Mouse (Mus musculus) erythroblast, embryonic 14.5 days (primary cell): ENCODE results near the gene Ech1.

Experiments
- GATA1 ChIP-seq: IDR thresholded peaks from 2 replicates; pipeline ENCODE4 v1.6.1; 2012; ENCODE audit warnings: low read length, inconsistent platforms, mixed read lengths
- TAL1 ChIP-seq: IDR thresholded peaks from 3 replicates; pipeline ENCODE4 v1.6.1; 2012; ENCODE audit warnings: low read length, inconsistent platforms, mixed read lengths

- no peak for TF ChIP-seq GATA1
- no peak for TF ChIP-seq TAL1
Observed at GRCm38 (mm10) chr7:28815230-28815629, 9.8 kb upstream of the Ech1 start.
